Mouse (Mus musculus) forebrain, postnatal 0 days (tissue): ENCODE measurements at regions not wholly inside any gene's neighbourhood (a gene's known extent, or its start where the extent isn't known, plus 50 kb on each side); places are given as distances from the start of the nearest gene placed in this dataset.

Experiments used
- ATAC-seq: fragments of 200-750 bp; cut with Nextera tagmentation; 2 replicates; pipeline ENCODE4 v1.8.0; 2017; ENCODE audit warnings: mild to moderate bottlenecking, moderate library complexity
- DNase-seq: peaks from one replicate; pipeline ENCODE4 v3.0.0-alpha.2; 2015
- H3K27ac ChIP-seq: fragments of 300-500 bp; sonication (generic); 2 replicates; pipeline ENCODE4 v1.5.1; 2014; ENCODE audit warnings: low read depth, mild to moderate bottlenecking, antibody characterized with exemption, low read length, moderate library complexity, mixed read lengths
- H3K27me3 ChIP-seq: fragments of 300-500 bp; sonication (generic); 2 replicates; pipeline ENCODE4 v1.6.1; 2014; ENCODE audit warnings: mild to moderate bottlenecking, low read length, mixed read lengths; ENCODE audit not compliant: insufficient read depth
- H3K36me3 ChIP-seq: fragments of 300-500 bp; sonication (generic); 2 replicates; pipeline ENCODE4 v1.6.1; 2014; ENCODE audit warnings: mild to moderate bottlenecking, moderate library complexity; ENCODE audit not compliant: insufficient read depth
- H3K4me1 ChIP-seq: fragments of 300-500 bp; sonication (generic); 2 replicates; pipeline ENCODE4 v1.6.1; 2014; ENCODE audit warnings: antibody characterized with exemption; ENCODE audit not compliant: insufficient read depth
- H3K4me2 ChIP-seq: fragments of 300-500 bp; sonication (generic); 2 replicates; pipeline ENCODE4 v1.6.1; 2014; ENCODE audit warnings: low read depth, mild to moderate bottlenecking, moderate library complexity
- H3K4me3 ChIP-seq: fragments of 300-500 bp; sonication (generic); 2 replicates; pipeline ENCODE4 v1.5.1; 2014; ENCODE audit warnings: low read depth, low read length, mixed read lengths
- H3K9ac ChIP-seq: fragments of 300-500 bp; sonication (generic); 2 replicates; pipeline ENCODE4 v1.6.1; 2014; ENCODE audit warnings: mild to moderate bottlenecking
- H3K9me3 ChIP-seq: fragments of 300-500 bp; sonication (generic); 2 replicates; pipeline ENCODE4 v1.6.1; 2016; ENCODE audit warnings: low read length
- CTCF ChIP-seq: sonication (generic); IDR thresholded peaks from 2 replicates; pipeline ENCODE4 v1.5.1; 2016; ENCODE audit warnings: antibody characterized with exemption, control low read depth, low read depth
- WGBS: fragments of 180-500 bp; shearing (Covaris S2); extraction: QIAGEN DNeasy Blood & Tissue Kit; methylation state at CpG from one replicate; pipeline ENCODE4 v1.1.7; 2014; 5-methylcytosine and 5-hydroxymethylcytosine counted together

DNA sequence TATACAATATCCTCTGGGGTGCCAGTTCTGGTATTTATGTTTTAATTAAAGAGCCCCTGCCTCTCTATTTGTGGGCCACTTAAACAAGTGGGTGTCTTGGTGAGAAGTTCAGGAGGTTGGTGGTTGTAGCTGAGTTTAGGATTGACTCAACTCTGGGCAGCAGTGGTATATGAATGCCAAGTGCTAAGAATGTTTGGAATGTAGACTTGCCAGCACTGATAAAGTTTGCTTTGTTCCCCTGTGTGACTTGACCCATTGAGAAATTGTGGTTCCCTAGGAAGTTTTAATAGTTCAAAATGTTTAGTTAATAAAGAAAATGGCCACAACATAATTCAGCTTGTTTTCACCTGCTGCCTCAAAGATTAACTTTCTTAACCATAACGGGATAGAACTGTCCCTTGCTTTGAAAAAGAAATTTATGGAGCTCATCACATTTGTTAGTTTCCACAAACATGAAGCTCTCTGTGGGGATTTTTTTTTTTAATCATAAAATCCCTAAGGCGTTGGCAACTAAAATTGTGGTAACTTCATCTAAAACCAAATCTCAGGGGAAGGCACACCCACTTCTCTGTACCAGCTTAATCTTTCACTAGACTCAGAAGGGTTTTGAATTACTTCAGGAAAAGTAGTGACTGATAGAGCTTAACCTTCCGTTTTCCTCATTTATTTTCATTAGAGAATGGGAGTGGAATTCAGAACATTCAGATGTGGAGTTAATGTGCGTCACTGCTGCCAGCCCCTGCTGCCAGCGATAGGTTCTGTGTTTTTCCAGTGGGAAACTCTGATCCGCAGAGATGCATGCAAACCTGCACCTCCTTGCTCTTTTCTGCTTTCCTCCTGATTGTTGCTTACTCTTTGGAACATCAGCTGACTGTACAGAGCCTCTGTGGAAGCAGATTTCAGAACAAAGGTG lies 126.4 kb downstream of the Ogfrl1 start:
- DNase-seq (no peak), ATAC-seq (no peak)
- Histone ChIP-seq H3K4me2 (no peak overlapping the region), H3K4me3 (no peak overlapping the region), H3K27me3 (no peaks in the 10 kb centered on the region), H3K9me3 (no peaks in the 10 kb centered on the region), H3K36me3 (no peaks in the 10 kb centered on the region), H3K27ac (no peak overlapping the region), H3K4me1 (no peaks in the 10 kb centered on the region), H3K9ac (no peak overlapping the region)
- no peak for TF ChIP-seq CTCF
- WGBS, result 37% methylated on average over 6 of the region's 6 CpGs

DNA sequence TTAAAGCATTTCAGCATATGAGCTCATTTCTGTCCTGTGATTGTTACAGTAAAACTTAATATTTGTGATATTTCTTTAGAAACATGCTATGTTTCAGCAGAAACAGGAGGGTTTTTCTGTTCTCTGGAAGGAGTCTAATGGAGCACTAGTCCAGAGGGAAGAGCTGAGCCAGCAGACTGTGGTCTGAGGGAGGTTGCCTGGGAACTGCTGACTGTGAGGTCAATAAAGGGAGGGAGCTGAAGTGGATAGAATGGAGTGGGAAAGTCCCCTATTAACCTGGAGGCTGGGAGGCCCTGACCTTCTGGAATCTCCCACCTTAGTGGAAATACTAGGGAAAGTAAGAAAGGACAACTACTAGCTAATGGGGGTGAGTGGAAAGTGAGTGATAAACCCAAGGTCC lies 129.5 kb downstream of the Ogfrl1 start:
- no peak for DNase-seq
- no peak for ATAC-seq
- no peak overlapping the region for H3K4me3 ChIP-seq
- no peaks in the 10 kb centered on the region for H3K4me1 ChIP-seq
- no peaks in the 10 kb centered on the region for H3K9me3 ChIP-seq
- no peak overlapping the region for H3K9ac ChIP-seq
- no peak for TF ChIP-seq CTCF
- no peak overlapping the region for H3K4me2 ChIP-seq
- no peaks in the 10 kb centered on the region for H3K36me3 ChIP-seq
- no peaks in the 10 kb centered on the region for H3K27me3 ChIP-seq
- no peak overlapping the region for H3K27ac ChIP-seq

DNA sequence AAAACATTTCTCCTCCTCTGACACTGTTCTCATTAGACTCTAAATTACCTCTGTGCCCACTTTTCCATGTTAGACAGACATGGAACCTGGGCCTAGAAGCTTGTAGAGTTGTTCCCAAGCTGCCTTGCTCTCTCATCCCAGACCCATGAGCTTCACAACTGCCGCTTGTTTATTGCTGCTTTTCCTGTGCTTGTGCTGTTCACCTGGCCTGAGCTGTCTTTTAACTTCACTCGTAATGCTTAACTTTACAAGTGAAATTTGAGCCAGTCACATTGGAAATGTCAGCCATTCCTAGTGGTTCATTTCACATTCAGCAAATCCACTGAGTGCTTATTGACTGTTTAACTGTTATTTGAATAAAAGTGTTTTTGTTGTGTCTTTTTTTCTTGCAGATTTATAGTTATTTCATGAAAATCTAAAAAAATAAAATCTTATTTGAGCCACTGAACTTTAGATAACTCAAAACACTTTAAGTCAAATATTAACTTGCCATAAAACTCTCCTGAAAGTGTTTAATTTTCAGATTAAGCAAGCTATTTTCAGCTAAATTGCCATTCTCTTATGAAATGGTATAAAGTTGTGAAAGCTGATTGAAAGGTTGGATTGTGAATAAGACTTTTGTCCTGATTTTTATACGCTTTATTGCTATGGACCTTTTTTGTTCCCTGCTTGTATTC lies 131.9 kb downstream of the Ogfrl1 start:
- 69% methylated on average over 3 of the region's 3 CpGs for WGBS
- no peak for DNase-seq
- H3K9ac ChIP-seq, result no peak overlapping the region

GRCm38 (mm10) chr1:23264251-23264650 lies 133.3 kb downstream of the Ogfrl1 start:
- WGBS, result 54% methylated on average over 3 of the region's 3 CpGs
- no peak overlapping the region for H3K4me3 ChIP-seq
- H3K9ac ChIP-seq, result no peak overlapping the region
- no peak for DNase-seq
- no peaks in the 10 kb centered on the region for H3K4me1 ChIP-seq
- H3K4me2 ChIP-seq, result no peak overlapping the region
- H3K27me3 ChIP-seq, result no peaks in the 10 kb centered on the region
- no peak for ATAC-seq
- no peak overlapping the region for H3K27ac ChIP-seq
- H3K9me3 ChIP-seq, result no peaks in the 10 kb centered on the region
- TF ChIP-seq CTCF, result no peak
- no peaks in the 10 kb centered on the region for H3K36me3 ChIP-seq

More for the DNA sequence above, 131.9 kb downstream of the Ogfrl1 start:
- H3K4me1 ChIP-seq, result no peaks in the 10 kb centered on the region
- no peak overlapping the region for H3K4me2 ChIP-seq
- H3K27me3 ChIP-seq, result no peaks in the 10 kb centered on the region
- H3K36me3 ChIP-seq, result no peaks in the 10 kb centered on the region
- TF ChIP-seq CTCF, result no peak
- H3K27ac ChIP-seq, result no peak overlapping the region
- no peak for ATAC-seq
- no peak overlapping the region for H3K4me3 ChIP-seq
- H3K9me3 ChIP-seq, result no peaks in the 10 kb centered on the region

GRCm38 (mm10) chr1:23263798-23264197 lies 133.8 kb downstream of the Ogfrl1 start:
- H3K36me3 ChIP-seq, result no peaks in the 10 kb centered on the region
- no peak overlapping the region for H3K4me2 ChIP-seq
- ATAC-seq, result no peak
- H3K4me3 ChIP-seq, result no peak overlapping the region
- no peak for TF ChIP-seq CTCF
- no peaks in the 10 kb centered on the region for H3K4me1 ChIP-seq
- H3K27me3 ChIP-seq, result no peaks in the 10 kb centered on the region
- no peak overlapping the region for H3K9ac ChIP-seq
- no peaks in the 10 kb centered on the region for H3K9me3 ChIP-seq
- no peak overlapping the region for H3K27ac ChIP-seq
- DNase-seq, result no peak
- 53% methylated on average over 4 of the region's 4 CpGs for WGBS

DNA sequence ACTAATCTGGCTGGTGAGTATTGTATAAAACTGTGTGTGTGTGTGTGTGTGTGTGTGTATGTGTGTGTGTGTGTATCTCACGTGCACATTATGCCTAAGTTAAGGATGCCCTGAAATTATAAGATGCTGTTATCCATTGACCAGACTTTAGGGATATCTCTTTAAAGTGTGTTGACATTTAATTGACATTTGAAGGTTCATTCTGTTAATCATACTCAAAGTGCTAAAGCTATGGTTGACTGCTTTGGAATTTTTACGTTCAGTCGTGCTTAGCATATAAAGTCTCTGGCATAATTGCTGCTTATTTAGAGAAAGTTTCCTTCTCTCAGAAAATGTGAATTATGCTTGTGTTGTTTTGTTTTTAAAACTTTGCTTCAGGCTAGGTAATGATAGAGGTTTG lies 135.9 kb downstream of the Ogfrl1 start:
- H3K9me3 ChIP-seq, result no peaks in the 10 kb centered on the region
- H3K27me3 ChIP-seq, result no peaks in the 10 kb centered on the region
- H3K4me1 ChIP-seq, result no peaks in the 10 kb centered on the region
- no peak overlapping the region for H3K27ac ChIP-seq
- WGBS, result 68% methylated on average over 3 of the region's 3 CpGs
- no peak for DNase-seq
- H3K9ac ChIP-seq, result no peak overlapping the region
- ATAC-seq, result no peak
- H3K4me3 ChIP-seq, result no peak overlapping the region
- H3K36me3 ChIP-seq, result no peaks in the 10 kb centered on the region
- H3K4me2 ChIP-seq, result no peak overlapping the region
- TF ChIP-seq CTCF, result no peak

- no peak for TF ChIP-seq CTCF
- no peaks in the 10 kb centered on the region for H3K27me3 ChIP-seq
- H3K4me3 ChIP-seq, result peak overlapping the region; percentile 55
- peak overlapping the region; percentile 84 for H3K4me2 ChIP-seq
- peak overlapping the region; percentile 72 for H3K9ac ChIP-seq
- H3K36me3 ChIP-seq, result no peaks in the 10 kb centered on the region
- H3K27ac ChIP-seq, result no peak overlapping the region
- WGBS, result 12% methylated on average over 10 of the region's 10 CpGs
- ATAC-seq (no peak), DNase-seq (no peak)
- no peaks in the 10 kb centered on the region for H3K4me1 ChIP-seq
- H3K9me3 ChIP-seq, result no peaks in the 10 kb centered on the region
These were observed 140.2 kb downstream of the Ogfrl1 start for GRCm38 (mm10) chr1:23257306-23257895.
